Mouse (Mus musculus) small intestine, adult 2 months (tissue): Measurements from ENCODE around the gene Ifi35.

Experiments used
- CTCF ChIP-seq: fragments of 200-500 bp; IDR thresholded peaks from 2 replicates; pipeline ENCODE4 v1.5.1; 2012; ENCODE audit warnings: low read depth, mild to moderate bottlenecking, control low read depth, inconsistent platforms, low read length, moderate library complexity, mixed read lengths; ENCODE audit not compliant: insufficient replicate concordance, insufficient read length; ENCODE audit errors: extremely low read depth
- POLR2A ChIP-seq: fragments of 200-500 bp; IDR thresholded peaks from 2 replicates; pipeline ENCODE4 v1.6.1; 2012; ENCODE audit warnings: low read depth, mild to moderate bottlenecking, control low read depth, inconsistent platforms, low read length, moderate library complexity

DNA sequence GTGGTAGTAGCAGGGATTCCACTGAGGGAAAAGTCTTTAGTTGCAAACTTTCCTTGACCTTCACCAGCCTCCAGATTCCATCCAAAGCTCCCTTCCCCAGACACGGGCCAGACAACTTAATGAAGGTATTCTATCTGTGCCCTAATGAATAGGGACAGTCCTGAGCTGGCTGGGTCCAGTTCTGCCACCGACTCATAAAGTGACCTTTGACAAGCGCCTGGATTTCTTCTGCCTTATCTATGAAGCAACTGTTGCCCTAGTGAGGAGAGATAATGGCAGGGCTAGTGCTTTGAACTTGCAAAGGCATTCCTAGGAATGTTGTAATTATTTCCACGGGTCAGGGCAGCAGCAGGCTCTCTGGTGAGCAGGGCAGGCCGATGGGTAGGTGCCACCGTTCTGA, 32.7 kb downstream of the Ifi35 start:
- TF ChIP-seq CTCF (no peak), POLR2A (no peak)
